Mouse (Mus musculus): Measurements from ENCODE around the gene Ppcdc. TPM values are rescaled to one million over a fixed set of nuclear protein-coding genes. Genes with fewer than 3 reads are reported as not detected.

The Ppcdc gene
- polyA plus RNA-seq, 1 experiment from 2014 or later: 22.0 TPM

GRCm38 (mm10) chr9:57338706-57339105, 101.2 kb downstream of the Ppcdc start:
- DNase-seq (ENCODE audit: low spot score) (no peak), ATAC-seq (replicated peaks; ENCODE audit: low FRiP score) (no peak)
- H3K36me3 ChIP-seq (ENCODE audit: control insufficient read depth, insufficient read depth, low read length): no peaks in the 10 kb centered on the region
- WGBS: 75% methylated on average over 1 of the region's 1 CpGs
- 0 out of 2 replicates have a peak, but pooled peaks cover 6% of the 10 kb centered on the region for H3K9me3 ChIP-seq (ENCODE audit: control insufficient read depth, low read length)
- H3K4me3 ChIP-seq (ENCODE audit: low read depth, low read length): no peak overlapping the region
- no peak overlapping the region for H3K4me2 ChIP-seq
- no peaks in the 10 kb centered on the region for H3K27me3 ChIP-seq (replicated peaks; ENCODE audit: control insufficient read depth, insufficient read depth, low read length)
- no peaks in the 10 kb centered on the region for H3K4me1 ChIP-seq (replicated peaks; ENCODE audit: control insufficient read depth, insufficient read depth, low read length)
- H3K27ac ChIP-seq (ENCODE audit: low read depth, low read length): no peak overlapping the region
- no peak overlapping the region for H3K9ac ChIP-seq (ENCODE audit: low read depth, low read length)

Other genes starting within 250 kb of the Ppcdc start
- gene Trcg1, start 203.6 kb downstream of the Ppcdc start, polyA plus RNA-seq (2014; fragmentation: Nextera tagmentation; extraction: Ambion mirVana): not detected in 2 replicates
- gene 1700017B05Rik, start 177.5 kb downstream of the Ppcdc start, polyA plus RNA-seq (2014; fragmentation: Nextera tagmentation; extraction: Ambion mirVana): 27.0 and 29.5 TPM in 2 replicates
- gene Scamp5, start 27.9 kb upstream of the Ppcdc start, polyA plus RNA-seq (2014; fragmentation: Nextera tagmentation; extraction: Ambion mirVana): 9.7 and 12.8 TPM in 2 replicates
- 2.1 and 3.1 TPM in 2 replicates for gene Rpp25, start 63.9 kb upstream of the Ppcdc start, polyA plus RNA-seq (2014; fragmentation: Nextera tagmentation; extraction: Ambion mirVana)
- gene Cox5a, start 81.2 kb upstream of the Ppcdc start, polyA plus RNA-seq (2014; fragmentation: Nextera tagmentation; extraction: Ambion mirVana): 519 and 531 TPM in 2 replicates
- 14.8 and 15.7 TPM in 2 replicates for gene Fam219b, start 97.4 kb upstream of the Ppcdc start, polyA plus RNA-seq (2014; fragmentation: Nextera tagmentation; extraction: Ambion mirVana)
- gene Mpi, start 112.6 kb upstream of the Ppcdc start, polyA plus RNA-seq (2014; fragmentation: Nextera tagmentation; extraction: Ambion mirVana): 25.8 and 28.0 TPM in 2 replicates
- 47.6 and 50.3 TPM in 2 replicates for gene Scamp2, start 120.8 kb upstream of the Ppcdc start, polyA plus RNA-seq (2014; fragmentation: Nextera tagmentation; extraction: Ambion mirVana)
- 8.4 and 11.6 TPM in 2 replicates for gene Ulk3, start 149.3 kb upstream of the Ppcdc start, polyA plus RNA-seq (2014; fragmentation: Nextera tagmentation; extraction: Ambion mirVana)
- not detected in 2 replicates for gene Cplx3, start 166.2 kb upstream of the Ppcdc start, polyA plus RNA-seq (2014; fragmentation: Nextera tagmentation; extraction: Ambion mirVana)
- not detected in 2 replicates for gene Lman1l, start 180.7 kb upstream of the Ppcdc start, polyA plus RNA-seq (2014; fragmentation: Nextera tagmentation; extraction: Ambion mirVana)
- 45.2 and 47.7 TPM in 2 replicates for gene Csk, start 213.5 kb upstream of the Ppcdc start, polyA plus RNA-seq (2014; fragmentation: Nextera tagmentation; extraction: Ambion mirVana)
- gene Cyp1a2, start 243.6 kb upstream of the Ppcdc start, polyA plus RNA-seq (2014; fragmentation: Nextera tagmentation; extraction: Ambion mirVana): not detected in 2 replicates
- 0.66 and 0.92 TPM in 2 replicates for gene Cyp1a1, start 247.8 kb upstream of the Ppcdc start, polyA plus RNA-seq (2014; fragmentation: Nextera tagmentation; extraction: Ambion mirVana)